Mouse (Mus musculus) left cerebral cortex, adult 18-20 months (tissue): ENCODE data around the gene Ddx10. TPM values are rescaled to one million over a fixed set of nuclear protein-coding genes. Genes with fewer than 3 reads are reported as not detected.

Source experiments
- DNase-seq, 2 experiments: peaks; one replicate each; pipeline ENCODE4 v3.0.0; 2021 to 2022; ENCODE audit warnings: low spot score in 2 of 2, mixed read lengths in 1 of 2
- long read RNA-seq, 2 experiments: library from polyadenylated mRNA; stranded (forward); transcript quantifications; one replicate each; pipeline ENCODE4 v2.0.0; 2021
- total RNA-seq, 2 experiments: library from RNA; stranded (reverse); gene quantifications; 2 replicates each; pipeline ENCODE4 v1.2.3; 2021

Ddx10 gene
- total RNA-seq = 10 to 100 TPM; 20.8 to 22.7 TPM
- long read RNA-seq, experiment 1, transcript Ddx10-201 (18 exons, 3,128 nt) = major isoform, 27 of 33 reads
- long read RNA-seq, experiment 1, partial matches to known transcripts = 1 of 33 reads
- long read RNA-seq, experiment 1, other reads (novel, unspliced or antisense) = 5 of 33 reads
- long read RNA-seq, experiment 2, transcript Ddx10-201 (18 exons, 3,128 nt) = major isoform, 20 of 23 reads
- long read RNA-seq, experiment 2, partial matches to known transcripts = 3 of 23 reads
- long read RNA-seq, experiment 2, other reads (novel, unspliced or antisense) = 0 of 23 reads

GRCm38 (mm10) chr9:53247953-53248397, at the start of gene Ddx10:
Gene Ddx10 (minus strand): TSS chr9:53248053.
- DNase-seq = peak; percentile 98

- DNase-seq = no peak
These were observed 45.0 kb upstream of the Ddx10 start for GRCm38 (mm10) chr9:53292833-53293232.

- DNase-seq = no peak
These were observed 42.2 kb upstream of the Ddx10 start for GRCm38 (mm10) chr9:53290006-53290405.

GRCm38 (mm10) chr9:53286793-53287192, 38.9 kb upstream of the Ddx10 start:
- no peak for DNase-seq

- no peak for DNase-seq
These were observed 31.1 kb upstream of the Ddx10 start for GRCm38 (mm10) chr9:53278997-53279396.

- no peak for DNase-seq
These were observed 28.5 kb upstream of the Ddx10 start for GRCm38 (mm10) chr9:53276381-53276780.

GRCm38 (mm10) chr9:53272714-53273113, 24.9 kb upstream of the Ddx10 start:
- no peak for DNase-seq

GRCm38 (mm10) chr9:53272207-53272606, 24.4 kb upstream of the Ddx10 start:
- no peak for DNase-seq

GRCm38 (mm10) chr9:53271281-53272022, 23.6 kb upstream of the Ddx10 start:
- DNase-seq = no peak

GRCm38 (mm10) chr9:53269466-53269755, 21.6 kb upstream of the Ddx10 start:
- DNase-seq = no peak

GRCm38 (mm10) chr9:53268731-53269465, 21.0 kb upstream of the Ddx10 start:
- no peak for DNase-seq

- no peak for DNase-seq
These were observed 20.2 kb upstream of the Ddx10 start for GRCm38 (mm10) chr9:53268036-53268435.

- no peak for DNase-seq
These were observed 17.7 kb upstream of the Ddx10 start for GRCm38 (mm10) chr9:53265589-53265988.

- DNase-seq = no peak
These were observed 16.5 kb upstream of the Ddx10 start for GRCm38 (mm10) chr9:53264387-53264786.

- DNase-seq = no peak
These were observed 10.3 kb upstream of the Ddx10 start for GRCm38 (mm10) chr9:53258199-53258598.

- DNase-seq = no peak
These were observed 9.9 kb upstream of the Ddx10 start for GRCm38 (mm10) chr9:53257772-53258171.

- DNase-seq = no peak
These were observed 8.9 kb upstream of the Ddx10 start for GRCm38 (mm10) chr9:53256690-53257305.

GRCm38 (mm10) chr9:53254368-53254767, 6.5 kb upstream of the Ddx10 start:
- peak; percentile 82 to 84 for DNase-seq

GRCm38 (mm10) chr9:53247516-53247915, 337 bp downstream of the Ddx10 start:
- peak in 1 of 2 experiments; percentile 17 for DNase-seq

GRCm38 (mm10) chr9:53218181-53218580, 29.7 kb downstream of the Ddx10 start:
- peak in 1 of 2 experiments; percentile 44 for DNase-seq

GRCm38 (mm10) chr9:53208283-53208682, 39.6 kb downstream of the Ddx10 start:
- DNase-seq = no peak

GRCm38 (mm10) chr9:53174590-53174989, 73.3 kb downstream of the Ddx10 start:
- no peak for DNase-seq
